25 mouse cellular contexts compared by ENCODE assay signal in the genomic region with DNA sequence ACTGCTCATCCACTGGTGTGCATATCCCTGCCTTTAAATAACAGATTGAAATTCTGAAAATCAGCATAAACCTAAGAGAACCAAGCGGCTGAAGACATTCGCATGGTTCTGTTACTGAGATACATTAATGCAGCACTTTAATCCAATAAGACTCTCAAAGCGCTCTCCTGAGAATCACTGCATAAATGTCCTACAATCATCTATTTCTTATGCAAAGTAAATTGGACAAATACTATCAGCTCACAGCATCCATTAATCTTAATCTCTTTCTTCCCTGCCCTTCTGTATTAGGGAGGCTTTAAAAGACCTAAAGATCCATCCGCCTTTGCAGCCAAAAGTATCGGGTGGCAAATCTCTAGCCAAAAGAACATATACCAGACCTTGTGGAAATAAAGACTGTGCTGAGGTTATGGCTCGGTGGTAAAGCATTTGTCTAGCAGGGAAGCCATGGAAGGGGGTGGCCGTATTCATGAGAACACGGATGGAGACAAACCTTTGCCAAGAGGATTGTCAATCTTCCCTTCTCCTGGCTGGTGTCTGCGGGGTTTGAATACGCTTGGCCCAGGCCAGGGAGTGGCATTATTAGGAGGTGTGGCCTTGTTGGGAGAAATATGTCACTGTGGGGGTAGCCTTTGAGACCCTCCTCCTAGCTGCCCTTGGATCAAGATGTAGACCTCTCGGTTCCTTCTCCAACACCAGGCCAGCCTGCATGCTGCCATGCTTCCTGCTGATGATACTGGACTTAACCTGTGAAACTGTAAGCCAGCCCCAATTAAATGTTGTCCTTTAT. TPM values are rescaled to one million over a fixed set of nuclear protein-coding genes. Genes with fewer than 3 reads are reported as not detected.
DNase-seq lines count a peak whose midpoint lies in the region; ATAC-seq lines count a peak whose summit lies in the region.
"Had no signal": no experiment of that assay in that cellular context is flagged by ENCODE, and none has a peak within 500 bp of the region (broad histone marks: within the 10 kb centered on the region; RNA-seq: fewer than 3 reads in every experiment).

No protein-coding gene starts in this region.

- no peak overlapping the region for H3K4me2 ChIP-seq in forebrain, embryonic 16.5 days (ENCODE audit: low read length)
- H3K4me2 ChIP-seq in forebrain, embryonic 15.5 days (replicated peaks), result no peak overlapping the region
- no peak overlapping the region for H3K4me2 ChIP-seq in midbrain, embryonic 11.5 days
- no peak overlapping the region for H3K4me2 ChIP-seq in midbrain, embryonic 16.5 days (ENCODE audit: low read length)
- 0 out of 2 replicates have a peak overlapping the region, but pooled peaks have one; percentile 5 for H3K4me2 ChIP-seq in midbrain, embryonic 13.5 days (replicated peaks)
- H3K4me2 ChIP-seq: heart, embryonic 11.5 days; limb, embryonic 12.5 days; liver, embryonic 11.5 days had no signal

- no peaks in the 10 kb centered on the region for H3K27me3 ChIP-seq in forebrain, embryonic 16.5 days (replicated peaks; ENCODE audit: control insufficient read depth, insufficient read depth, low read length)
- no peaks in the 10 kb centered on the region for H3K27me3 ChIP-seq in forebrain, embryonic 15.5 days
- H3K27me3 ChIP-seq in midbrain, embryonic 11.5 days (ENCODE audit: control insufficient read depth, insufficient read depth, low read length), result no peaks in the 10 kb centered on the region
- no peaks in the 10 kb centered on the region for H3K27me3 ChIP-seq in midbrain, embryonic 16.5 days (ENCODE audit: control insufficient read depth, insufficient read depth, low read depth, low read length)
- no peaks in the 10 kb centered on the region for H3K27me3 ChIP-seq in midbrain, embryonic 13.5 days
- H3K27me3 ChIP-seq: limb, embryonic 12.5 days had no signal

- no peak overlapping the region for H3K4me3 ChIP-seq in forebrain, embryonic 16.5 days (replicated peaks; ENCODE audit: low read length)
- no peak overlapping the region for H3K4me3 ChIP-seq in forebrain, embryonic 15.5 days
- no peak overlapping the region for H3K4me3 ChIP-seq in midbrain, embryonic 11.5 days (ENCODE audit: low read depth, low read length)
- H3K4me3 ChIP-seq in midbrain, embryonic 16.5 days (ENCODE audit: low read depth, low read length), result no peak overlapping the region
- H3K4me3 ChIP-seq in midbrain, embryonic 13.5 days (replicated peaks), result no peak overlapping the region
- H3K4me3 ChIP-seq: limb, embryonic 12.5 days had no signal

- H3K4me1 ChIP-seq in forebrain, embryonic 16.5 days (replicated peaks; ENCODE audit: control insufficient read depth, insufficient read depth, low read length), result peaks cover 21% of the 10 kb centered on the region
- H3K4me1 ChIP-seq in forebrain, embryonic 15.5 days, result peaks cover 24% of the 10 kb centered on the region
- H3K4me1 ChIP-seq in midbrain, embryonic 11.5 days (ENCODE audit: control insufficient read depth, insufficient read depth, low read length), result peaks cover 14% of the 10 kb centered on the region; the same call in 1 of the 2 replicates
- peaks cover 17% of the 10 kb centered on the region for H3K4me1 ChIP-seq in midbrain, embryonic 16.5 days (ENCODE audit: control insufficient read depth, insufficient read depth, low read length)
- H3K4me1 ChIP-seq in midbrain, embryonic 13.5 days (replicated peaks), result peaks cover 32% of the 10 kb centered on the region

- 44% methylated on average over 11 of the region's 11 CpGs for WGBS in forebrain, embryonic 16.5 days
- 46% methylated on average over 11 of the region's 11 CpGs for WGBS in forebrain, embryonic 15.5 days
- WGBS in midbrain, embryonic 11.5 days, result 55% methylated on average over 11 of the region's 11 CpGs
- WGBS in midbrain, embryonic 16.5 days, result 33% methylated on average over 11 of the region's 11 CpGs
- WGBS in midbrain, embryonic 13.5 days, result 36% methylated on average over 11 of the region's 11 CpGs

- H3K27ac ChIP-seq in forebrain, embryonic 16.5 days (ENCODE audit: low read length), result no peak overlapping the region
- H3K27ac ChIP-seq in forebrain, embryonic 15.5 days (replicated peaks), result no peak overlapping the region
- H3K27ac ChIP-seq in midbrain, embryonic 11.5 days (ENCODE audit: low read depth, low read length), result no peak overlapping the region
- no peak overlapping the region for H3K27ac ChIP-seq in midbrain, embryonic 16.5 days (ENCODE audit: low read length)
- peak overlapping the region; percentile 21 for H3K27ac ChIP-seq in midbrain, embryonic 13.5 days
- H3K27ac ChIP-seq: limb, embryonic 12.5 days; macrophage had no signal

- ATAC-seq in forebrain, embryonic 16.5 days, result no peak
- ATAC-seq in forebrain, embryonic 15.5 days (replicated peaks), result no peak
- ATAC-seq in midbrain, embryonic 11.5 days (ENCODE audit: low FRiP score), result peak; percentile 51; the same call in 1 of the 2 replicates
- ATAC-seq in midbrain, embryonic 16.5 days, result no peak
- ATAC-seq in midbrain, embryonic 13.5 days, result peak; percentile 51
- ATAC-seq: activated CD4-positive, CD25-positive, alpha-beta regulatory T cell, adult 4 months; intestine, embryonic 16.5 days; liver, postnatal 0 days; lung, postnatal 0 days had no signal

- no peak for DNase-seq in midbrain, embryonic 11.5 days (ENCODE audit: low spot score, missing footprints)
- no peak for DNase-seq in gastrocnemius, adult 8-10 months (ENCODE audit: low spot score in 2 of 2)
- DNase-seq in right cerebral cortex, postnatal 25 days, result no peak
- DNase-seq: adrenal gland, adult 8-10 months; B cell, adult 2 months; cerebellum, adult 2 months; cerebellum, postnatal 36 days; gastrocnemius, postnatal 14 days; heart, adult 11 months; kidney, adult 9 months; kidney, postnatal 25 days; liver, postnatal 0 days; right cerebral cortex, postnatal 14 days; spleen, adult 18-20 months had no signal

- H3K36me3 ChIP-seq in forebrain, embryonic 16.5 days (ENCODE audit: control insufficient read depth, insufficient read depth), result no peaks in the 10 kb centered on the region
- no peaks in the 10 kb centered on the region for H3K36me3 ChIP-seq in forebrain, embryonic 15.5 days
- H3K36me3 ChIP-seq in midbrain, embryonic 11.5 days (ENCODE audit: control insufficient read depth, insufficient read depth, low read length), result no peaks in the 10 kb centered on the region
- H3K36me3 ChIP-seq in midbrain, embryonic 16.5 days (ENCODE audit: control insufficient read depth, insufficient read depth, low read length), result no peaks in the 10 kb centered on the region
- no peaks in the 10 kb centered on the region for H3K36me3 ChIP-seq in midbrain, embryonic 13.5 days
- H3K36me3 ChIP-seq: limb, embryonic 12.5 days had no signal

- 0 out of 2 replicates have a peak overlapping the region, but pooled peaks have one; percentile 10 for H3K9ac ChIP-seq in forebrain, embryonic 16.5 days (replicated peaks; ENCODE audit: low read depth, low read length)
- no peak overlapping the region for H3K9ac ChIP-seq in forebrain, embryonic 15.5 days (replicated peaks)
- H3K9ac ChIP-seq in midbrain, embryonic 11.5 days (ENCODE audit: low read length), result no peak overlapping the region
- no peak overlapping the region for H3K9ac ChIP-seq in midbrain, embryonic 16.5 days (ENCODE audit: low read depth, low read length)
- H3K9ac ChIP-seq in midbrain, embryonic 13.5 days (replicated peaks), result no peak overlapping the region
- H3K9ac ChIP-seq: limb, embryonic 12.5 days; liver, postnatal 0 days had no signal

- no peaks in the 10 kb centered on the region for H3K9me3 ChIP-seq in forebrain, embryonic 16.5 days (ENCODE audit: control insufficient read depth, low read length)
- no peaks in the 10 kb centered on the region for H3K9me3 ChIP-seq in forebrain, embryonic 15.5 days
- no peaks in the 10 kb centered on the region for H3K9me3 ChIP-seq in midbrain, embryonic 11.5 days (ENCODE audit: control insufficient read depth, low read length)
- H3K9me3 ChIP-seq in midbrain, embryonic 16.5 days (replicated peaks; ENCODE audit: control insufficient read depth, low read length, poor library complexity, severe bottlenecking), result no peaks in the 10 kb centered on the region
- no peaks in the 10 kb centered on the region for H3K9me3 ChIP-seq in midbrain, embryonic 13.5 days
- H3K9me3 ChIP-seq: limb, embryonic 12.5 days had no signal

RNA-seq across cellular contexts. Expression of gene Rapgef2, which starts 10.3 kb away (rescaled TPM):
- polyA plus RNA-seq in forebrain, embryonic 16.5 days (2015; fragmentation: Nextera tagmentation; extraction: Ambion mirVana), result 10.8 and 13.4 TPM in 2 replicates
- 11.4 and 11.8 TPM in 2 replicates for polyA plus RNA-seq in forebrain, embryonic 15.5 days (2015; fragmentation: Nextera tagmentation; extraction: Ambion mirVana)
- polyA plus RNA-seq in midbrain, embryonic 11.5 days (2014; fragmentation: Nextera tagmentation; extraction: Ambion mirVana), result 5.3 and 6.2 TPM in 2 replicates
- polyA plus RNA-seq in midbrain, embryonic 16.5 days (2015; fragmentation: Nextera tagmentation; extraction: Ambion mirVana), result 15.5 and 15.6 TPM in 2 replicates
- polyA plus RNA-seq in midbrain, embryonic 13.5 days (2015; fragmentation: Nextera tagmentation; extraction: Ambion mirVana), result 7.8 and 8.9 TPM in 2 replicates
- 10 to 100 TPM; 12.7 to 14.4 (median 13.4) TPM for total RNA-seq in gastrocnemius, adult 8-10 months (2022)

Comparison
In these comparisons a context has a peak if more than half of its experiments do, and no peak if none do; other contexts are left out.
1. ATAC-seq: peak in midbrain, embryonic 11.5 days (single experiment) and midbrain, embryonic 13.5 days (single experiment); none in forebrain, embryonic 16.5 days (single experiment), forebrain, embryonic 15.5 days (single experiment) and midbrain, embryonic 16.5 days (single experiment).